Mouse (Mus musculus) ES-Bruce4 (cell line): Measurements from ENCODE around the gene Sgsm2.

Experiments used
- CTCF ChIP-seq: IDR thresholded peaks from one replicate; pipeline ENCODE4 v1.8.1; 2011; ENCODE audit warnings: low read depth, low read length
- EP300 ChIP-seq: IDR thresholded peaks from 2 replicates; pipeline ENCODE4 v1.6.1; 2011; ENCODE audit warnings: low read depth, low read length; ENCODE audit not compliant: insufficient read depth
- POLR2A ChIP-seq: IDR thresholded peaks from one replicate; pipeline ENCODE4 v1.8.1; 2011; ENCODE audit warnings: low read length; ENCODE audit not compliant: insufficient read depth

- TF ChIP-seq CTCF (no peak), EP300 (no peak), POLR2A (no peak)
Observed at GRCm38 (mm10) chr11:74850998-74851661, 45.7 kb downstream of the Sgsm2 start.
